Mouse (Mus musculus) gastrocnemius, postnatal 10 days (tissue): ENCODE data around the gene Gm26602. TPM values are rescaled to one million over a fixed set of nuclear protein-coding genes. Genes with fewer than 3 reads are reported as not detected.
A peak's percentile ranks its signal among the peaks of the same experiment; 100 is the strongest.
"Not testable (repeated sequence)": the region's sequence is repeated elsewhere in the genome, so short reads cannot be mapped to it uniquely, and the experiment has no call there.

ENCODE experiments used
- DNase-seq: peaks from one replicate; pipeline ENCODE4 v3.0.0; 2021; ENCODE audit warnings: mixed read lengths
- long read RNA-seq, 2 experiments: library from polyadenylated mRNA; stranded (forward); transcript quantifications; one replicate each; pipeline ENCODE4 v2.0.0; 2021
- total RNA-seq, 2 experiments: library from RNA; stranded (reverse); gene quantifications; 2 replicates each; pipeline ENCODE4 v1.2.3; 2021

Gene Gm26602
- total RNA-seq: not detected
- long read RNA-seq, experiment 1: 0 reads
- long read RNA-seq, experiment 2: 0 reads

DNA sequence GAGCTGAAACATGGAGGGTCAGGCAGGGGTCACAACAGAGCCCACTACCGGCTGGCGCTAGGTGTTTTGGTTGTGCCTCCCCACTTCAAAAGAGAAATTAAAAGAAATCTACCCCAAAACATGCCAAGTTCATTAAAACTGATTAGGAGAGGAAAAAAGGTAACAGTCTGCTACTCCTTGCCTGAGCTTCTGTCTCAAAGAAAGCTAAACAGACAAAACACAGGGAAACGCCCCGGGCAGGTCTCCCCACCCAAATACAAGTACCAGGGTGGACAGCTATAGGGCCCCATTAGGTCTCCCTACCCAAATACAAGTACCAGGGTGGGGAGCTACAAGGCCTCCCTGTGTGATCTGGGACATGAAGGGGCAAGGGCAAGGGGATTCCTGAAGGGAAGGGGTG lies at the start of gene Gm26602:
Gm26602 (plus strand) TSS at position 301 of the 400 bp plus-strand sequence.
- DNase-seq: no peak

- no peak for DNase-seq
These were observed 49.2 kb upstream of the Gm26602 start for GRCm38 (mm10) chr10:79861230-79862048.

- DNase-seq: no peak
These were observed 48.4 kb upstream of the Gm26602 start for GRCm38 (mm10) chr10:79862049-79862788.

DNA sequence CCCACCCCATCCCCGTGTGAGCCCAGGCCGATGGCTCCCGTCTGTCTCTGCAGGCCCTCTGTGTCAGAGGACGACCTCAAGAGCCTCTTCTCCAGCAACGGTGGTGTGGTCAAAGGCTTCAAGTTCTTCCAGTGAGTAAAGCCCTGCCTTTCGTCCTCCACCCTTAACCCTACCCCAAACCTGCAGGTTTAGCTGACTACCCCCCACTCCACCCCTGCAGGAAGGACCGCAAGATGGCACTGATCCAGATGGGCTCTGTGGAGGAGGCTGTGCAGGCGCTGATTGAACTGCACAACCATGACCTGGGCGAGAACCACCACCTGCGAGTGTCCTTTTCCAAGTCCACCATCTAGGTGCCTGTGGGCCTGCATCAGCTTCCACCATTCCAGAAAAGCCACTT lies 47.7 kb upstream of the Gm26602 start:
- no peak for DNase-seq

DNA sequence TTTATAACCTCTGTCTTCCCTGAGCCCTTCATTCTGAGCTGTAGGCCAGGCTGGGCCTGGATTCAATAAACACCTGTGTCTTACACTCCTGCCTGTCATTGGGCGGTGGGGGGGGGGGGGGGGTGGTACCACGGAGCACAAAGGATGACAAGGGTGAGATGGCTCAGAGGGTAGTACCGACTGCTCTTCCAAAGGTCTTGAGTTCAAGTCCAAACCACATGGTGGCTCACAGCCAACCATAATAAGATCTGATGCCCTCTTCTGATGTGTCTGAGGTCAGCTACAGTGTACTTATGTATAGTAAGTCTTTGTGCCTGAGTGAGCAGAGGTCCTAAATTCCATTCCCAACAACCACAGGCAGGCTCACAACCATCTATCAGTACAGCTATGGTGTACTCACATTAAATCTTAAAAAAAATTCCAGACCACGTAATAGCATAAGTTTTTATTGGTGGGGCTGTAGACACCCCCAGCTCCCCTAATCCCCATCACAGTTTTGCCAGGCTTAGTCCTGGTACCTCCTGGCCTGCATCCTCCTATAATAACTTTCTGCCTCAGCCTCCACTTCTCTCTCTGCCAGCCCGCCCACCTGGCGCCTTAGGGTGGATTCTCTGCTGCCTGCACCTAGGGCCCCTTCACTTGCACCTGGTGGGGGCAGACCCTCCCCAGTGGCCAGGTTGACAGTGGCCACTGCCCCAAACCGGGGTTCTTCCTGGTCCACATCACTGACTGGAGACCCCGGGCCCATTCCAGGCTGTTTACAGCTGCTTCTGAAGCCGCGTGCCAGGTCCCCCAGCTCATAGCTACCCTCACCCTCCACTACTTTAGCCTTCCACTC lies 46.1 kb upstream of the Gm26602 start:
- DNase-seq: no peak

- no peak for DNase-seq
These were observed 45.5 kb upstream of the Gm26602 start for GRCm38 (mm10) chr10:79865189-79865601.

GRCm38 (mm10) chr10:79865801-79866295 lies 44.8 kb upstream of the Gm26602 start:
- no peak for DNase-seq

DNA sequence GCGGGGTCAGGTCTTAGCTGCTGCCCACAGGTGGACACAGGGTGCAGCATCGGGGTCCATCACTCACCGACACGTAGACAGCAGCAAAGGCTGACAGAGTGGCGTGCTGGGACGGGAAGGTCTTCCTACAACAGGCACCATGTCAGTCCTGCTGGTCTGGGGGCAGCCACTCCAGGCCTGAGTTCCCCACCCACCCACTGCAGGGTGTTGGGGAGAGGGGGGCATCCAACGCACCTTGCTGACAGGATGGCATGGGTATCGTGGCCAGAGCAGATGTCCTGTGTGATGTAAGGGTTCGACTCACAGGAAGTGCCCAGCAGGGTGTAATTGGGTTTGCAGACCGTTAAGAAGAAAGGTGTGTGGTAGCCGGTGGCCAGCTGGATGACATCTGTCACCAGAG lies 44.1 kb upstream of the Gm26602 start:
- no peak for DNase-seq

DNA sequence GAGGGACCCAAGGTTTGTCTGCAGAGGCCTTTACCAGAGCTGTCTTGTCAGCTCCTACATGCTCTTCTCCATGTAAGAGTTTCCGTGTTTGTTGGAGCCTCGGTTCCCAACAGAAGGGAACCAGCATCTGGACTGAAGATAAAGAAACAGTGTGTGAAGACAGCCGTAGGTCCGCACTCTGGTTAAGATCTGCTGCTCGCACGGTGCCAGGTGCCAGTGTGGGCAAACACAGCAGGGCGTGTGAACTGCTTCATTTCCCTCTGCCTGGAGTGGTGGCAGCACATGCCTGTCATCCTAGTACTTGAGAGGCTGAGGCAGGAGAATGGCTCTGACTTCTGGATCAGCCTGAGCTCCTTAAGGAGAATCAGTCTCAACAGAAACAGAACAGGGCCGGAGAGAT lies 38.8 kb upstream of the Gm26602 start:
- DNase-seq: no peak

DNA sequence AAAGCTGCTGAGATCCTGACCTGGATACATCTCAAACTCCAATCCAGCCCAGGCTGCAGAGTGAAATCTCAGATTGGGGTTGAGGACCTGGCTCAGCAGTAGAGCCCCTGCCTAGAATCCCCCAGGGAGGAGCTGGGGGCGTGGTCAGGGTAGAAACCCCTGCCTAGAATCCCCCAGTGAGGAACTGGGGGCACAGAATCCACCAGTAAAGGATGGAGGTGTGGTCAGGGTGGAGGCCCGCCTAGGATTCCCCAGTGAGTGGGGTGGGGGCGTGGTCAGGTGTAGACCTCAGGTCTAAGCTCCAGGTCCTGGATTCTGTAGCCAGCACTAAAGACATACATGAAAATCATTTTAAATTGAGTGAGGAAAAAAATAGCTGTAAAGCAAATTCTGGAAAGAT lies 37.8 kb upstream of the Gm26602 start:
- DNase-seq: no peak

GRCm38 (mm10) chr10:79873313-79873712 lies 37.3 kb upstream of the Gm26602 start:
- no peak for DNase-seq

DNA sequence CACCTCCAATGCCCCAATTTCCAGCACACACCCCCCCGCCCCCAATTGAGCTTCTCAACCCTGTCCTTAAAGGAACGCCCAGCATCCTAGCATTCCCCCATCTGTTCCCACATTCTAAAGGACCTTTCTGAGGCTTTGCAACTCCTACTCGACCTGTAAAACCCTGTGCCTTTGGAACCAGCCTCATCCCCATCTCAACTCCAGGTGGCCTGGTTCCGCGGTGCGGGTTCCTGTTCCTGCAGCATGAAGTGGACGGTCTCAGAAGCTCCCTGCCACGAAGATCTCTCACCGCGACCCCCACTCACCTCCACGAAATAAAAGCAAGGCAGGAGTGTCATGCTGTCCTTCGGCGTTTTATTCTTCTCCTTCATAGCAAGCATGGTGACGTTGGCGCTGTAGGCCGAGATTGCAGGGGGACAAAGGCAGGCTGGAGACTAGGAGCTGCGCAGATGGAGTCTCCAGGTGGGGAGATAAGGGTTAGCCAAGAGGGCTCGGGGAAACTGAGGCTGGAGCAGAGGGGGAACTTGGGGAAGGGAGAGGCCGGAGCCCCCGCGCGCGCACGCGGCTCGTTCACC lies 36.9 kb upstream of the Gm26602 start:
- DNase-seq: no peak

GRCm38 (mm10) chr10:79874290-79874862 lies 36.3 kb upstream of the Gm26602 start, which contains the start of the genes Prtn3 and Plppr3:
Gene Prtn3 (plus strand): TSS chr10:79874476.
Gene Plppr3 (minus strand): TSS chr10:79874634.
- no peak for DNase-seq

DNA sequence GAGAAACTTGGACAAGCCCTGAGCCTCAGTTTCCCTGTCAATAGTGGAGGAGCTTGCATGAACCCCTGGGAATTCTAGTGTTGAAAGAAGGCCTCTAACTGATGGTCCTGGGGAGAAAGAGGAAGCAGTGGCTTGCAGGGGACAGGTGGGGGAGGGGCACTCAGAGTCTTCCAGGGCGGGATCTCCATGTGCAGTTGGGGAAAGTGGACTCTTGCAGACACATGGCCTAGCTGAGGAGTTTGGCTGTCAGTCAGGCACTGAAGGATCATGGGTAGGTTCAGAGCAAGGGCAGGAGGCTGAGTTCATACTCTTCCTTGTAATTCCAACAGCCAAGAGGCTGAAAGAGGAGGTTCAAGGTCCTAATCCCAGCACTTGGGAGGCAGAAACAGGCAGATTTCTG lies 33.5 kb upstream of the Gm26602 start:
- no peak for DNase-seq

- no peak for DNase-seq
These were observed 32.9 kb upstream of the Gm26602 start for GRCm38 (mm10) chr10:79877757-79878156.

- no peak for DNase-seq
These were observed 31.1 kb upstream of the Gm26602 start for GRCm38 (mm10) chr10:79879527-79879926.

DNA sequence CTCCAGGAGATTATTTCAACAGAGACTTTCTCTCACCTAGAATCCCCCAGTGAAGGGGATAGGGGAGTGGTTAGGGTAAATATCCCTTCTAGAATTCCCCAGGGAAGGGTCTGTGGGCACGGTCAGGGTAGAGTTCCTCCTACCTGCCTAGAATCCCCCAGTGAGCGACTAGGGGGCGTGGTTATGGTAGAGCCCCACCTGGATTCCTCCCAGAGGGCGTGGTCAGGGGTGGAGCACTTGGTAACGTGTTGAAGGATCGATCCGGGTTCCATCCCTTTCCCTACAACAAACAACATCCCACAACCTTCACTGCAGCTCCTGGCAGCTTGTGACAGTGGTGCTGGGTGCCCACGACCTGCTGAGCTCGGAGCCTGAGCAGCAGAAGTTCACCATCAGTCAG lies 29.9 kb upstream of the Gm26602 start:
- DNase-seq: no peak

DNA sequence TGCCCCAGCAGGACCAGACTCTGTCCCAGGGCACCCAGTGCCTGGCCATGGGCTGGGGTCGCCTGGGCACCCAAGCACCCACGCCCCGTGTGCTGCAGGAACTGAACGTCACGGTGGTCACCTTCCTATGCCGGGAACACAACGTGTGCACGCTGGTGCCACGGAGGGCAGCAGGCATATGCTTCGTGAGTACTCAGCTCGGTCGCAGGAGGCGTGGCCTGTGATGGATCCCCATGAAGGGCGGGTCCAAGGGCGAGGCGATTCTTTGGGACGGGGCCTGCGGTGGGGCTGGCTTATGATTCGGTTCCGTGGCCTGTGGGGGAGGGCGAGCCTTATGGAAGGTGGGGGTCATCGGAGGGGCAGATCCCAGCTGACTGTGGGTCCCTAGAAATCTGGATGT lies 28.7 kb upstream of the Gm26602 start:
- DNase-seq: no peak

DNA sequence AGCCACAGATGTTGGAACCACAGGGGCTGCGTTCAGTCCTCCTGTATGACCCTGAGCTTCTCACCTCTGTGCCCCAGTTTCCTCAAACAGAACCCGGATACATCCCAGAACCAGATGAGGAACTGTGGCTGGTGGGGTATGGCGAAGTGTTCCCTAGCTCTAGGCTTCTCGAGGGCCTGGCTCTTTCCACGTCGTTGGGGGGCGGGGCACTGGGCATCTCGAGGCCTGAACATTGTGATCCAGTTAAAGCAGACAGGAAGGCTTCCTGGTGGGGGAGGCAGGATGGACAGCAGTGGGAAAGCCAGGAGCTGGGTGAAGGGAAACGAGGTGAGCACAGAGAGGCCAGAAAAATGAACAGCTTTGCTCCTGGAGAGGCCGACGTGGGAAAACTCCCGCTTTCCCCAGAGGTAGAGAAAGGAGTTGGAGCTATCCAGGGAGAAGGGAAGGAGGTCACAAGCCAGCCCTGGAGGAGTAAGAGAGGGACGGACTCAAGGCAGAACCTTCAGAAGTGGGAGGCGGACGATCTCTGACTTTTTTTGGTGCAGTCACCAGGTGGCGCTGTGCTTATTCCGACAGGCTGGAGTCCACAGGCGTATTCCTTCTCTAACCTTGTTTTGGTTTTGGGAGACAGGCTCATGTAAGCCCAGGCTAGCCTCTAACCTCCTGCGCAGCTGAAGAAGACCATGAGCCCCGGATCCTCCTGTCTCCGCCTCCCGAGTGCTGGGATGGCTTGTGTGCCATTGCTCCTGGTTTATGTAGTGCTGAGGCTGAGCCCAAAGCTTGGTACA lies 27.2 kb upstream of the Gm26602 start:
- DNase-seq: peak; percentile 83

DNA sequence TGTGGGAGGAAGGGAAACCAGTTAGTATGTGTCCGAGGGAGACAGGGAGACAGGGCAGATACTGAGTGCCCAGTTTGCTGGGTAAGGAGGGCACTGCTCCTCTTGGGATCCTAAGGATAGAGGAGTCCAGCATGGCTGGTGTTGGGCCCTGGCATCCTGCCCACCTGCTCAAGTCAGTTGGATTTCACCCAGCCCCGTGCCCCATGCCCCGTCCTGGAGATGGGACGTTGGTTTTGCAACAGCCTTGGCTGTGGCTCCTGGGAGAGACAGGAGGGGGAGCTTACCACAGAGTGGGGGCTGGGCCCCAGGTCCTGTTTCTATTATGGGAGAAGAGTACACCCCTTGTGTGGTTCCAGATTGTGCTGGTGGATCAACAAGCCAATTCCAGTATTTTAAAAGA lies 26.2 kb upstream of the Gm26602 start:
- peak; percentile 61 for DNase-seq

- not testable (repeated sequence) for DNase-seq
These were observed 25.7 kb upstream of the Gm26602 start for GRCm38 (mm10) chr10:79884938-79885337.
